Mouse (Mus musculus): ENCODE data around the gene Rflnb.
A peak's percentile ranks its signal among the peaks of the same experiment; 100 is the strongest.
"Not testable (repeated sequence)": the region's sequence is repeated elsewhere in the genome, so short reads cannot be mapped to it uniquely, and the experiment has no call there.

Gene Rflnb

GRCm38 (mm10) chr11:76035182-76035581, 7.6 kb upstream of the Rflnb start:
- DNase-seq = no peak

- DNase-seq = no peak
Observed at GRCm38 (mm10) chr11:76033836-76034235, 6.3 kb upstream of the Rflnb start.

- DNase-seq = no peak
Observed at GRCm38 (mm10) chr11:76033359-76033758, 5.8 kb upstream of the Rflnb start.

- no peak for DNase-seq
Observed at GRCm38 (mm10) chr11:76028072-76028465, 487 bp upstream of the Rflnb start.

- DNase-seq = peak; percentile 12
Observed at GRCm38 (mm10) chr11:76026527-76027138, 949 bp downstream of the Rflnb start.

- no peak for DNase-seq
Observed at GRCm38 (mm10) chr11:76025080-76025583, 2.5 kb downstream of the Rflnb start.

GRCm38 (mm10) chr11:76020916-76021315, 6.7 kb downstream of the Rflnb start:
- DNase-seq = no peak

- DNase-seq = no peak
Observed at GRCm38 (mm10) chr11:76019879-76020278, 7.7 kb downstream of the Rflnb start.

GRCm38 (mm10) chr11:76015814-76016213, 11.8 kb downstream of the Rflnb start:
- no peak for DNase-seq

- DNase-seq = no peak
Observed at GRCm38 (mm10) chr11:76015251-76015650, 12.3 kb downstream of the Rflnb start.

GRCm38 (mm10) chr11:76010838-76011624, 16.6 kb downstream of the Rflnb start:
- no peak for DNase-seq

GRCm38 (mm10) chr11:76009101-76009500, 18.5 kb downstream of the Rflnb start:
- DNase-seq = no peak

- no peak for DNase-seq
Observed at GRCm38 (mm10) chr11:76008162-76008561, 19.4 kb downstream of the Rflnb start.

- not testable (repeated sequence) for DNase-seq
Observed at GRCm38 (mm10) chr11:76004276-76004675, 23.3 kb downstream of the Rflnb start.

- DNase-seq = no peak
Observed at GRCm38 (mm10) chr11:76001237-76001878, 26.2 kb downstream of the Rflnb start.

GRCm38 (mm10) chr11:76000701-76001100, 26.9 kb downstream of the Rflnb start:
- DNase-seq = no peak

GRCm38 (mm10) chr11:75999440-76000155, 28.0 kb downstream of the Rflnb start, which contains the start of gene 1700016K19Rik:
TSS of gene 1700016K19Rik (plus strand) at chr11:75999912.
- peak; percentile 91 for DNase-seq

- DNase-seq = no peak
Observed at GRCm38 (mm10) chr11:75994357-75994756, 33.2 kb downstream of the Rflnb start.

- peak; percentile 55 for DNase-seq
Observed at GRCm38 (mm10) chr11:75992481-75992880, 35.1 kb downstream of the Rflnb start.

- DNase-seq = peak; percentile 23
Observed at GRCm38 (mm10) chr11:75991911-75992310, 35.7 kb downstream of the Rflnb start.

- no peak for DNase-seq
Observed at GRCm38 (mm10) chr11:75990965-75991835, 36.4 kb downstream of the Rflnb start.

- DNase-seq = no peak
Observed at GRCm38 (mm10) chr11:75985948-75986347, 41.6 kb downstream of the Rflnb start.

All from thymus, postnatal 14 days (tissue).